Mouse (Mus musculus) MEL (cell line): ENCODE data around the gene Ano10.

Source experiments
- CTCF ChIP-seq, 3 experiments: IDR thresholded peaks in 2 of 3; conservative IDR thresholded peaks in 1 of 3; 2 replicates each; pipeline ENCODE4 v1.5.1; 2011 to 2012; ENCODE audit warnings: low read length in 3 of 3, low read depth in 2 of 3, mild to moderate bottlenecking in 2 of 3, improper control_type of control experiment in 1 of 3, inconsistent platforms in 1 of 3, mixed read lengths in 1 of 3, moderate library complexity in 1 of 3; ENCODE audit not compliant: control insufficient read depth in 1 of 3, insufficient read depth in 1 of 3, poor library complexity in 1 of 3, severe bottlenecking in 1 of 3
- EP300 ChIP-seq, 2 experiments: IDR thresholded peaks; 2 replicates each; pipeline ENCODE4 v1.6.1; 2011; ENCODE audit warnings: improper control_type of control experiment in 2 of 2, low read length in 2 of 2, low read depth in 1 of 2, mild to moderate bottlenecking in 1 of 2
- HCFC1 ChIP-seq: IDR thresholded peaks from 2 replicates; pipeline ENCODE4 v1.6.1; 2012; ENCODE audit warnings: low read depth, mild to moderate bottlenecking, inconsistent platforms, low read length, improper control_type of control experiment, moderate library complexity
- POLR2A ChIP-seq, 2 experiments: IDR thresholded peaks; 2 replicates each; pipeline ENCODE4 v1.6.1; 2011 to 2012; ENCODE audit warnings: low read length in 2 of 2, mild to moderate bottlenecking in 2 of 2, control low read depth in 1 of 2, improper control_type of control experiment in 1 of 2, low read depth in 1 of 2, moderate library complexity in 1 of 2; ENCODE audit not compliant: control insufficient read depth in 1 of 2, insufficient read depth in 1 of 2, poor library complexity in 1 of 2
- POLR2AphosphoS5 ChIP-seq: IDR thresholded peaks from 2 replicates; pipeline ENCODE4 v1.6.1; 2012; ENCODE audit warnings: low read depth, borderline replicate concordance, mild to moderate bottlenecking, inconsistent platforms, low read length, moderate library complexity, mixed read lengths
- RAD21 ChIP-seq: IDR thresholded peaks from 2 replicates; pipeline ENCODE4 v1.6.1; 2011; ENCODE audit warnings: mild to moderate bottlenecking, low read depth, low read length, improper control_type of control experiment
- SIN3A ChIP-seq: IDR thresholded peaks from 2 replicates; pipeline ENCODE4 v1.6.1; 2012; ENCODE audit warnings: low read length, improper control_type of control experiment, inconsistent platforms
- TCF12 ChIP-seq: IDR thresholded peaks from 2 replicates; pipeline ENCODE4 v1.6.1; 2014; ENCODE audit warnings: low read depth, mild to moderate bottlenecking, inconsistent platforms, low read length, improper control_type of control experiment, moderate library complexity

GRCm38 (mm10) chr9:122172612-122173186 lies 121.5 kb downstream of the Ano10 start:
- TF ChIP-seq SIN3A (no peak), POLR2A (IDR thresholded peaks at IDR 0.05; ENCODE audit: control insufficient read depth in 1 of 2, insufficient read depth in 1 of 2, low read depth in 1 of 2, low read length in 2 of 2, poor library complexity in 1 of 2) (no peak), POLR2AphosphoS5 (no peak), HCFC1 (no peak), EP300 (IDR thresholded peaks at IDR 0.05; ENCODE audit: low read depth in 1 of 2, low read length in 2 of 2) (no peak), RAD21 (no peak), CTCF (IDR thresholded peaks at IDR 0.05 in 2 of 3, conservative IDR thresholded peaks at IDR 0.05 in 1 of 3; ENCODE audit: control insufficient read depth in 1 of 3, insufficient read depth in 1 of 3, low read depth in 2 of 3, low read length in 3 of 3, poor library complexity in 1 of 3, severe bottlenecking in 1 of 3) (no peak), TCF12 (no peak)
